Mouse (Mus musculus): ENCODE data around the gene Tnk2. TPM values are rescaled to one million over a fixed set of nuclear protein-coding genes. Genes with fewer than 3 reads are reported as not detected.
A peak's percentile ranks its signal among the peaks of the same experiment; 100 is the strongest.

Gene Tnk2
- polyA plus RNA-seq, 1 experiment from 2014 or later: 4.5 TPM

DNA sequence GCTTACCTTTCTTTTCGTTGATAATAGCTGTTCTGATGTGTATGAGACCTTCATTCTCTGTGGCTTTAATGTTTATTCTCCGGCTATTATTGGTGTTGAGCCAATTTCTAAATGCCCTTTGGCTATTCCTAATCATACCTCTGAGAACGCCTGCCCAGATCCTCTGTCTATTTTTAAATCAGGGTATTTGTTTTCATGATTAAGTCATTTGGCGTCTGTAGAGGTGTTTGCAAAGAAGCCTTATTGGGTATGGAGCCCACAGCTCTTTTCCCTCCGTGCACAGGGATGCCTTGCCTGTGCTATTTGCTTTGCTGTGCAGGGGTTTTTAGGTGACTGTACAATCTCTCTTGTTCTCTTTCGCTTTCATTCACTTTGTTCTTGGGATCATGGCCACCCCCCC, 69.9 kb downstream of the Tnk2 start:
- ATAC-seq (ENCODE audit: insufficient read depth): no peak
- Histone ChIP-seq H3K9me3 (replicated peaks) (no peaks in the 10 kb centered on the region), H3K4me2 (no peak overlapping the region), H3K9ac (no peak overlapping the region), H3K4me3 (replicated peaks) (no peak overlapping the region), H3K27me3 (peaks cover 18% of the 10 kb centered on the region), H3K36me3 (replicated peaks) (no peaks in the 10 kb centered on the region), H3K27ac (replicated peaks) (no peak overlapping the region), H3K4me1 (replicated peaks) (0 out of 2 replicates have a peak, but pooled peaks cover 8% of the 10 kb centered on the region)
- 59% methylated on average over 6 of the region's 6 CpGs for WGBS (ENCODE audit: insufficient replicate concordance)

DNA sequence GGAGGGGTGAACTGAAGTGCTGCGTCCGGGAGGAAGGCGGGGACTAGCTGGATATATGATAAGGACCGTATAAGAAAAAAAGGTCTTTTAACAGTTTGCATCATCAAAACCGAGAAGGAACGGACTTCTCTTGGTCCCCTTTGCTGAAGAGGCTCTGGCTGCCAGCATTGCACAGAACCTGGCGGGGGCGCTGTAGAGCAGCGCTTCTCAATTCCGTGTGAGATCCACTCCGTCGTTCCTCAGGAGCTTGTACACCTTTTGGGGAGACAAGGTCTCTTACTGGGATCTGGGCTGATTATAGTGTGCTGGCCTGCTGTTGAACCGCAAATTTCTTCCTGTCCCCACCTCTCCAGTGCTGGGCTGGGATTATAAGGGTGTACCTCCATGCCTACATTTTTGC, 71.7 kb downstream of the Tnk2 start:
- Histone ChIP-seq H3K9me3 (replicated peaks) (no peaks in the 10 kb centered on the region), H3K4me1 (replicated peaks) (0 out of 2 replicates have a peak, but pooled peaks cover 6% of the 10 kb centered on the region), H3K27ac (replicated peaks) (no peak overlapping the region), H3K9ac (no peak overlapping the region), H3K36me3 (replicated peaks) (no peaks in the 10 kb centered on the region), H3K4me2 (peak overlapping the region; percentile 18), H3K4me3 (replicated peaks) (no peak overlapping the region), H3K27me3 (peaks cover 18% of the 10 kb centered on the region)
- 12% methylated on average over 13 of the region's 13 CpGs for WGBS (ENCODE audit: insufficient replicate concordance)
- ATAC-seq (ENCODE audit: insufficient read depth): no peak

DNA sequence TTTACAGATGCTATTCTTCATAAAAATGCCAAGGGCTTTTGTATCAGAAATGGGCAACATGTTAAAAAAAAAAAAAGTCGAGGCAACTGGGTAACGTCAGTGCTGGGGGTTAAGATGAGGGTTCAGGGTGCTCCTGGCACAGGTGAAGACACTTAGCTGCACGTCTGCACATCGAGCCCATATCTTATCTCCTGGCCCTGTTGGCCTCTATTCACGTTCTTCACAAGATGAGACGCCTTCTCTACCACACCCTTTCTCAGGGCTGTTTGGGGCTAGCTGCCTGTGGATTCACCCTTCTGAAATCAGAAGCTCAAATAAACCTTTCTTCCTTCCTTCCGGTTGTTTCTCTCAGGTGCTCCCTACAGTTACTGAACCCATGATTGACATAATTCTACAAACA, 79.5 kb downstream of the Tnk2 start:
- Histone ChIP-seq H3K9me3 (replicated peaks) (no peaks in the 10 kb centered on the region), H3K4me3 (replicated peaks) (no peak overlapping the region), H3K27ac (replicated peaks) (no peak overlapping the region), H3K36me3 (replicated peaks) (no peaks in the 10 kb centered on the region), H3K4me1 (replicated peaks) (peaks cover 13% of the 10 kb centered on the region; the same call in 1 of the 2 replicates), H3K9ac (no peak overlapping the region), H3K4me2 (no peak overlapping the region), H3K27me3 (no peaks in the 10 kb centered on the region)
- ATAC-seq (ENCODE audit: insufficient read depth): no peak
- WGBS (ENCODE audit: insufficient replicate concordance): 31% methylated on average over 7 of the region's 7 CpGs

DNA sequence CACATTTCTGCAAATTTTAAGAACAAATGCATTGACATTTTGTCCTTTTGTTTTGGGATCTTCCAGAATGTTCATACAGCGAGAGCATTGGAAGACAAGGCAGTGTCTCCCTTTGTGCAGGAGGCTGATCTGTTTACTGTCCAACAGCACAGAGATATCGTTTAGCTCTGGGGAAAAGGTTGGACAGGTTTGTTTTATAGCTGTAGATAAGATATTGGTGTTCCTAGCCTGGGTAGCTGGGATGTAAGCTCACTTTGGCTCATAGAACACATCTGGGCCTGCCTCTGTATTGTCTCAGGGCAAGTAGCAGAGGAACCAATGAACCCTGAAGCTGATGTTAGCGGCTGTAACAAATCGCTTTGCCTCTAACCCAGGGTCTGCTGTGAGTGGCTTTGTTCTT, 80.1 kb downstream of the Tnk2 start:
- Histone ChIP-seq H3K36me3 (replicated peaks) (no peaks in the 10 kb centered on the region), H3K4me1 (replicated peaks) (peaks cover 14% of the 10 kb centered on the region; the same call in 1 of the 2 replicates), H3K4me2 (no peak overlapping the region), H3K9ac (no peak overlapping the region), H3K9me3 (replicated peaks) (no peaks in the 10 kb centered on the region), H3K27ac (replicated peaks) (no peak overlapping the region), H3K4me3 (replicated peaks) (no peak overlapping the region), H3K27me3 (no peaks in the 10 kb centered on the region)
- 62% methylated on average over 4 of the region's 4 CpGs for WGBS (ENCODE audit: insufficient replicate concordance)
- ATAC-seq (ENCODE audit: insufficient read depth): no peak

DNA sequence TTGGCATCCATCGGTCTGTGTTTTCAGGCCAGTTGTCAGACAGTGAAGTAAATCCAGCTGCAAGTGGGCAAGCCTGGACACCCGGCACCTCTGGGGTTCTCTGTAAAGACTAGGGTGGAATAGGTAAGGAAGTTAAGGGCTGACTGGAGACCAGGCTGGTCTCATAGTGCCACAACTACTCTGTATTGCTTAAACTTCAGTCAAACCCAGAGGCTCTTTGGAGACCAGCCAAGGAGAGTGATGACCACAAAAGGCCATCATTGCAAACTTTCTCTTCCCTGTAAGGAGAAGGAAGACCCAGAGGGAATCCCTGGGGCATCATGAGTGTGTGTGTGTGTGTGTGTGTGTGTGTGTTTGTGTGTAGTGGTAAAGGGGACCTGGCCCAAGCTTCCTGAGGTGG, 80.6 kb downstream of the Tnk2 start:
- Histone ChIP-seq H3K4me1 (replicated peaks) (peaks cover 14% of the 10 kb centered on the region; the same call in 1 of the 2 replicates), H3K27ac (replicated peaks) (no peak overlapping the region), H3K36me3 (replicated peaks) (no peaks in the 10 kb centered on the region), H3K4me3 (replicated peaks) (no peak overlapping the region), H3K27me3 (no peaks in the 10 kb centered on the region), H3K4me2 (no peak overlapping the region), H3K9me3 (replicated peaks) (no peaks in the 10 kb centered on the region), H3K9ac (no peak overlapping the region)
- WGBS (ENCODE audit: insufficient replicate concordance): 71% methylated on average over 2 of the region's 2 CpGs
- ATAC-seq (ENCODE audit: insufficient read depth): no peak

DNA sequence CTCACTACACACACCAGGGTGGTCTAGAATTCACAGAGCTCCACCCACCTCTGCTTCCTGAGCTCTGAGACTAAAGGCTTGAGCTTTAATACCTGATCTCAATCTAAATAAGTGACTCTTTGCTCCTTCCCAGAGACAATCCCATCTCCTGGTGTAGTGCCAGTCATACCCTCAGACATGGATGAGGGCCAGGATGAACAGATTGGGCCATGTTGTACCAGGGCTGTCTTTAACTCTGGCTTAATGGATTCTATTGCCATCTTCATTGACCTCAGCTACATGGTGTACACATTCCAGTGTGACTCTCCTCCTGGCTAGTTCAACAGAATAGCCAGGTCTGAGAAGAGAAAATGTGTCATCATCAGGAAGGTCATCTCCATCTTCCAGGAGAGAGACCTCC, 82.8 kb downstream of the Tnk2 start:
- peaks cover 14% of the 10 kb centered on the region; the same call in 1 of the 2 replicates for H3K4me1 ChIP-seq (replicated peaks)
- no peak for ATAC-seq (ENCODE audit: insufficient read depth)
- no peaks in the 10 kb centered on the region for H3K36me3 ChIP-seq (replicated peaks)
- H3K27ac ChIP-seq (replicated peaks): no peak overlapping the region
- H3K27me3 ChIP-seq: no peaks in the 10 kb centered on the region
- no peak overlapping the region for H3K9ac ChIP-seq
- no peaks in the 10 kb centered on the region for H3K9me3 ChIP-seq (replicated peaks)
- no peak overlapping the region for H3K4me2 ChIP-seq
- no peak overlapping the region for H3K4me3 ChIP-seq (replicated peaks)

DNA sequence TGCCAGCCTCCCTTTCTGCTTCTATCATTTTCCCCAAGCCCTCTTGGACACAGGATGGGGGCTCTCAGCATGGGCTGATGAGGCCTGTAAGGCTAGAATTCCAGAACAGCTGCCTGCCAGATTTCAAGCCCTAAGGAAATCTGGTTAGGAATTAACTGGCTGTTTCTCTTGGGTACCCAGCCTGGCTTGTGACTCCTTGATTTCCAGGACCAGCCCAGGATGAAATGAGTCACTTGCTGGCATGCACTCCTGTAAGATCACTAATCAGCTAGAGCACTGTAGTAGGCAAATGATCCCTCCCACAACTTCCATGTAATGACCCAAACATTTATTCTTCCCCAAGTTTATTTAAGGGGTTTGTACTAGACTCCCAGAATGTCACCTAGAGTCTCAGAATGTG, 84.6 kb downstream of the Tnk2 start:
- ATAC-seq (ENCODE audit: insufficient read depth): no peak
- H3K27ac ChIP-seq (replicated peaks): no peak overlapping the region

DNA sequence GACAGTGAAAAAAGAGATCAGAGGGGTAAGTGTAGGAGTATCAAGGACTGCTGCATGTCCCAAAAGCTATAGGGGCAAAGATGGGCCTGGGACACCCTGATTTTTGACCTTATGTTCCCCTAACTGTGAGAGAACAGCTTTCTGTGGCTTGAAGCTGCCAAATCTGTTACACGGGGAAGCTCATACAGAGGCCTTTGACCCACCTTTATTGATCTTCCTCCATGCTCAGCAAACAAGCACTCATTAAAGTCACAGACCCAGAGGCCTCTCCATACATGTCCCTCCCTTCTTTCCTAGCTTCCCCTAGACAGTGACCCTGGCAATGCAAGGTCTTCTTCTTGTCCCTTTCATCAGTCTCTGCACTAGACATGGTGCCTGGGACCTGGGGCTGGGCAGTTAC, 85.1 kb downstream of the Tnk2 start:
- 0 out of 2 replicates have a peak, but pooled peaks have one; percentile 44 for ATAC-seq (ENCODE audit: insufficient read depth)
- Histone ChIP-seq H3K27me3 (no peaks in the 10 kb centered on the region), H3K4me2 (no peak overlapping the region), H3K4me1 (replicated peaks) (peaks cover 6% of the 10 kb centered on the region; the same call in 1 of the 2 replicates), H3K9me3 (replicated peaks) (no peaks in the 10 kb centered on the region), H3K27ac (replicated peaks) (no peak overlapping the region), H3K36me3 (replicated peaks) (no peaks in the 10 kb centered on the region), H3K9ac (no peak overlapping the region), H3K4me3 (replicated peaks) (no peak overlapping the region)
- WGBS (ENCODE audit: insufficient replicate concordance): 52% methylated on average over 1 of the region's 1 CpGs

More for the DNA sequence above, 84.6 kb downstream of the Tnk2 start:
- Histone ChIP-seq H3K36me3 (replicated peaks) (no peaks in the 10 kb centered on the region), H3K9me3 (replicated peaks) (no peaks in the 10 kb centered on the region), H3K27me3 (no peaks in the 10 kb centered on the region), H3K4me3 (replicated peaks) (no peak overlapping the region), H3K9ac (no peak overlapping the region), H3K4me2 (no peak overlapping the region), H3K4me1 (replicated peaks) (peaks cover 11% of the 10 kb centered on the region; the same call in 1 of the 2 replicates)

Other genes with a start within 250 kb of the Tnk2 start
- not detected in 2 replicates for gene Tm4sf19, start 243.4 kb upstream of the Tnk2 start, polyA plus RNA-seq (2015; fragmentation: Nextera tagmentation; extraction: Ambion mirVana)
- gene Tctex1d2, start 224.2 kb upstream of the Tnk2 start, polyA plus RNA-seq (2015; fragmentation: Nextera tagmentation; extraction: Ambion mirVana): 4.6 and 5.0 TPM in 2 replicates
- gene Pcyt1a, start 213.0 kb upstream of the Tnk2 start, polyA plus RNA-seq (2015; fragmentation: Nextera tagmentation; extraction: Ambion mirVana): 38.3 and 39.5 TPM in 2 replicates
- gene Slc51a, start 156.0 kb upstream of the Tnk2 start, polyA plus RNA-seq (2015; fragmentation: Nextera tagmentation; extraction: Ambion mirVana): 0.37 and 0.56 TPM in 2 replicates
- not detected in 2 replicates for gene Zdhhc19, start 147.6 kb upstream of the Tnk2 start, polyA plus RNA-seq (2015; fragmentation: Nextera tagmentation; extraction: Ambion mirVana)
- 285 and 299 TPM in 2 replicates for gene Tfrc, start 35.0 kb upstream of the Tnk2 start, polyA plus RNA-seq (2015; fragmentation: Nextera tagmentation; extraction: Ambion mirVana)
- gene Muc4, start 92.0 kb downstream of the Tnk2 start, polyA plus RNA-seq (2015; fragmentation: Nextera tagmentation; extraction: Ambion mirVana): 0.67 and 0.77 TPM in 2 replicates
- 0.10 TPM in 1 of 2 replicates, not detected in the other for gene Muc20, start 153.6 kb downstream of the Tnk2 start, polyA plus RNA-seq (2015; fragmentation: Nextera tagmentation; extraction: Ambion mirVana)
- gene Smbd1, start 166.6 kb downstream of the Tnk2 start, polyA plus RNA-seq (2015; fragmentation: Nextera tagmentation; extraction: Ambion mirVana): 0.18 TPM in 1 of 2 replicates, not detected in the other
- 21.0 and 26.8 TPM in 2 replicates for gene Fyttd1, start 233.6 kb downstream of the Tnk2 start, polyA plus RNA-seq (2015; fragmentation: Nextera tagmentation; extraction: Ambion mirVana)
- gene Rubcn, start 233.9 kb downstream of the Tnk2 start, polyA plus RNA-seq (2015; fragmentation: Nextera tagmentation; extraction: Ambion mirVana): 5.0 and 5.8 TPM in 2 replicates